Mouse (Mus musculus): ENCODE results near the gene Rbm47. TPM values are rescaled to one million over a fixed set of nuclear protein-coding genes. Genes with fewer than 3 reads are reported as not detected.

The Rbm47 gene
- polyA plus RNA-seq, 1 experiment from 2014 or later: 79.2 TPM

- Histone ChIP-seq H3K4me3 (ENCODE audit: low read depth, low read length) (peak overlapping the region; percentile 44), H3K36me3 (ENCODE audit: control insufficient read depth, insufficient read depth, low read length) (no peaks in the 10 kb centered on the region), H3K4me1 (replicated peaks; ENCODE audit: control insufficient read depth, insufficient read depth, low read length) (peaks cover 5% of the 10 kb centered on the region; the same call in 1 of the 2 replicates), H3K27ac (ENCODE audit: low read depth) (no peak overlapping the region), H3K9ac (ENCODE audit: low read length) (no peak overlapping the region), H3K27me3 (replicated peaks; ENCODE audit: control insufficient read depth, insufficient read depth, low read length) (no peaks in the 10 kb centered on the region), H3K9me3 (ENCODE audit: control insufficient read depth, low read length) (no peaks in the 10 kb centered on the region), H3K4me2 (ENCODE audit: low read length) (peak overlapping the region; percentile 81)
- WGBS: 45% methylated on average over 7 of the region's 7 CpGs
- DNase-seq (ENCODE audit: low spot score): no peak
- no peak for ATAC-seq (replicated peaks; ENCODE audit: low FRiP score, low TSS enrichment, low read depth)
Observed at GRCm38 (mm10) chr5:66069133-66069469, 103.8 kb downstream of the Rbm47 start.

GRCm38 (mm10) chr5:66068068-66068920 is 104.6 kb downstream of the Rbm47 start:
- H3K27ac ChIP-seq (ENCODE audit: low read depth): no peak overlapping the region
- H3K4me3 ChIP-seq (ENCODE audit: low read depth, low read length): no peak overlapping the region
- peaks cover 5% of the 10 kb centered on the region; the same call in 1 of the 2 replicates for H3K4me1 ChIP-seq (replicated peaks; ENCODE audit: control insufficient read depth, insufficient read depth, low read length)
- 81% methylated on average over 12 of the region's 12 CpGs for WGBS
- DNase-seq (ENCODE audit: low spot score) (no peak), ATAC-seq (replicated peaks; ENCODE audit: low FRiP score, low TSS enrichment, low read depth) (no peak)
- no peak overlapping the region for H3K9ac ChIP-seq (ENCODE audit: low read length)
- no peaks in the 10 kb centered on the region for H3K27me3 ChIP-seq (replicated peaks; ENCODE audit: control insufficient read depth, insufficient read depth, low read length)
- no peaks in the 10 kb centered on the region for H3K9me3 ChIP-seq (ENCODE audit: control insufficient read depth, low read length)
- H3K36me3 ChIP-seq (ENCODE audit: control insufficient read depth, insufficient read depth, low read length): no peaks in the 10 kb centered on the region
- H3K4me2 ChIP-seq (ENCODE audit: low read length): no peak overlapping the region

- no peak for ATAC-seq (replicated peaks; ENCODE audit: low FRiP score, low TSS enrichment, low read depth)
Observed at GRCm38 (mm10) chr5:66067219-66067618, 105.7 kb downstream of the Rbm47 start.

GRCm38 (mm10) chr5:66062930-66063220 is 110.0 kb downstream of the Rbm47 start:
- Histone ChIP-seq H3K4me2 (ENCODE audit: low read length) (no peak overlapping the region), H3K4me3 (ENCODE audit: low read depth, low read length) (no peak overlapping the region), H3K27ac (ENCODE audit: low read depth) (no peak overlapping the region), H3K36me3 (ENCODE audit: control insufficient read depth, insufficient read depth, low read length) (no peaks in the 10 kb centered on the region), H3K27me3 (replicated peaks; ENCODE audit: control insufficient read depth, insufficient read depth, low read length) (no peaks in the 10 kb centered on the region), H3K9ac (ENCODE audit: low read length) (no peak overlapping the region), H3K4me1 (replicated peaks; ENCODE audit: control insufficient read depth, insufficient read depth, low read length) (no peaks in the 10 kb centered on the region), H3K9me3 (ENCODE audit: control insufficient read depth, low read length) (no peaks in the 10 kb centered on the region)
- WGBS: 66% methylated on average over 3 of the region's 3 CpGs
- ATAC-seq (replicated peaks; ENCODE audit: low FRiP score, low TSS enrichment, low read depth): no peak
- DNase-seq (ENCODE audit: low spot score): no peak

More at GRCm38 (mm10) chr5:66067219-66067618, 105.7 kb downstream of the Rbm47 start:
- no peak for DNase-seq (ENCODE audit: low spot score)
- Histone ChIP-seq H3K4me2 (ENCODE audit: low read length) (no peak overlapping the region), H3K9me3 (ENCODE audit: control insufficient read depth, low read length) (no peaks in the 10 kb centered on the region), H3K4me1 (replicated peaks; ENCODE audit: control insufficient read depth, insufficient read depth, low read length) (peaks cover 5% of the 10 kb centered on the region; the same call in 1 of the 2 replicates), H3K36me3 (ENCODE audit: control insufficient read depth, insufficient read depth, low read length) (no peaks in the 10 kb centered on the region), H3K9ac (ENCODE audit: low read length) (no peak overlapping the region), H3K4me3 (ENCODE audit: low read depth, low read length) (no peak overlapping the region), H3K27ac (ENCODE audit: low read depth) (no peak overlapping the region), H3K27me3 (replicated peaks; ENCODE audit: control insufficient read depth, insufficient read depth, low read length) (no peaks in the 10 kb centered on the region)
- 75% methylated on average over 7 of the region's 7 CpGs for WGBS

GRCm38 (mm10) chr5:66062046-66062929 is 110.6 kb downstream of the Rbm47 start:
- Histone ChIP-seq H3K4me1 (replicated peaks; ENCODE audit: control insufficient read depth, insufficient read depth, low read length) (no peaks in the 10 kb centered on the region), H3K4me3 (ENCODE audit: low read depth, low read length) (no peak overlapping the region), H3K36me3 (ENCODE audit: control insufficient read depth, insufficient read depth, low read length) (no peaks in the 10 kb centered on the region), H3K9ac (ENCODE audit: low read length) (no peak overlapping the region), H3K27ac (ENCODE audit: low read depth) (no peak overlapping the region), H3K9me3 (ENCODE audit: control insufficient read depth, low read length) (no peaks in the 10 kb centered on the region), H3K27me3 (replicated peaks; ENCODE audit: control insufficient read depth, insufficient read depth, low read length) (no peaks in the 10 kb centered on the region), H3K4me2 (ENCODE audit: low read length) (no peak overlapping the region)
- WGBS: 71% methylated on average over 19 of the region's 19 CpGs
- ATAC-seq (replicated peaks; ENCODE audit: low FRiP score, low TSS enrichment, low read depth): no peak
- DNase-seq (ENCODE audit: low spot score): no peak

DNA sequence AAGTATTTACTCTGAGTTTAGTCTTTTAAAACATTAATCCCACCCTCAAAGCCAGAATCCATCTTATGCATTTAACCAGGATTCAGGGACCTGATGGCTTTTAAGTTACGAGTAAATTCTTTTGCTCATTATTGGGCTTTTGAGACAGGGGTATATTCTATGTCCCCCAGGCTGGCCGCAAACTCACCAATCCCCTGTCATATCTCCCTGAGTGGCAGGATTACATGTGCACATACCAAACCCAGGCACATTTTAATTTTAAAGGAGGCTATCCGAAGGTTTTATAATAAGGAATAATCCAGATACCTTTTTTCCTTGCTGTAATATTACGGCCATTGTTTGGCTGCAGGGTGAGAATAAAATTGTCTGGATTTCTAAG is 111.3 kb downstream of the Rbm47 start:
- no peaks in the 10 kb centered on the region for H3K9me3 ChIP-seq (ENCODE audit: control insufficient read depth, low read length)
- no peak overlapping the region for H3K27ac ChIP-seq (ENCODE audit: low read depth)
- H3K9ac ChIP-seq (ENCODE audit: low read length): no peak overlapping the region
- H3K27me3 ChIP-seq (replicated peaks; ENCODE audit: control insufficient read depth, insufficient read depth, low read length): no peaks in the 10 kb centered on the region
- no peak for ATAC-seq (replicated peaks; ENCODE audit: low FRiP score, low TSS enrichment, low read depth)
- H3K4me2 ChIP-seq (ENCODE audit: low read length): no peak overlapping the region
- no peaks in the 10 kb centered on the region for H3K36me3 ChIP-seq (ENCODE audit: control insufficient read depth, insufficient read depth, low read length)
- no peak overlapping the region for H3K4me3 ChIP-seq (ENCODE audit: low read depth, low read length)
- no peaks in the 10 kb centered on the region for H3K4me1 ChIP-seq (replicated peaks; ENCODE audit: control insufficient read depth, insufficient read depth, low read length)
- WGBS: 86% methylated on average over 4 of the region's 4 CpGs
- DNase-seq (ENCODE audit: low spot score): no peak

DNA sequence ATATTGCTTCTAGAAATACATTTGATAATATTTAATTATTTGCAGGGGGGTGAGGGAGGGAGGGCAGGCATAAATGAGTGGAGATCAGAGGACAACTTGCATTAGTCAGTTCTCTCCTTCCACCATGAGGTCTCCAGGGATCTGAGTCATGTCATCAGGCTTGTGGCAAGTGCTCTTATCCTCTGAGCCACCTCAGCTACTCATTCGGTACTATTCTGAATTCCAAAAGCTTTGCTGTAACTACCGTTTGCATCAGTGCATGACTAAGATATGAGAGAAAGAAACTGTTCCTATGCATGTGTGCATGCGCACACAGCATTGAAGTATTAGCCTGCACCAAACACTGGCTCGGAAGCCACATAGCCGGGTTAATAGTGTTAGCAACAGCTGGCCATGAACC is 114.1 kb downstream of the Rbm47 start:
- ATAC-seq (replicated peaks; ENCODE audit: low FRiP score, low TSS enrichment, low read depth): no peak
- Histone ChIP-seq H3K27me3 (replicated peaks; ENCODE audit: control insufficient read depth, insufficient read depth, low read length) (no peaks in the 10 kb centered on the region), H3K27ac (ENCODE audit: low read depth) (no peak overlapping the region), H3K36me3 (ENCODE audit: control insufficient read depth, insufficient read depth, low read length) (no peaks in the 10 kb centered on the region), H3K9me3 (ENCODE audit: control insufficient read depth, low read length) (no peaks in the 10 kb centered on the region), H3K4me1 (replicated peaks; ENCODE audit: control insufficient read depth, insufficient read depth, low read length) (no peaks in the 10 kb centered on the region), H3K4me2 (ENCODE audit: low read length) (no peak overlapping the region), H3K4me3 (ENCODE audit: low read depth, low read length) (no peak overlapping the region), H3K9ac (ENCODE audit: low read length) (no peak overlapping the region)
- WGBS: 92% methylated on average over 5 of the region's 5 CpGs
- DNase-seq (ENCODE audit: low spot score): no peak

- 80% methylated on average over 4 of the region's 4 CpGs for WGBS
- Histone ChIP-seq H3K9me3 (ENCODE audit: control insufficient read depth, low read length) (no peaks in the 10 kb centered on the region), H3K4me2 (ENCODE audit: low read length) (no peak overlapping the region), H3K4me3 (ENCODE audit: low read depth, low read length) (no peak overlapping the region), H3K9ac (ENCODE audit: low read length) (no peak overlapping the region), H3K4me1 (replicated peaks; ENCODE audit: control insufficient read depth, insufficient read depth, low read length) (no peaks in the 10 kb centered on the region), H3K36me3 (ENCODE audit: control insufficient read depth, insufficient read depth, low read length) (no peaks in the 10 kb centered on the region), H3K27ac (ENCODE audit: low read depth) (no peak overlapping the region), H3K27me3 (replicated peaks; ENCODE audit: control insufficient read depth, insufficient read depth, low read length) (no peaks in the 10 kb centered on the region)
- no peak for DNase-seq (ENCODE audit: low spot score)
- no peak for ATAC-seq (replicated peaks; ENCODE audit: low FRiP score, low TSS enrichment, low read depth)
Observed at GRCm38 (mm10) chr5:66056680-66057079, 116.2 kb downstream of the Rbm47 start.

All from intestine, embryonic 14.5 days (tissue).